Comparison of ENCODE assay signal across 9 mouse cellular contexts in the genomic region with DNA sequence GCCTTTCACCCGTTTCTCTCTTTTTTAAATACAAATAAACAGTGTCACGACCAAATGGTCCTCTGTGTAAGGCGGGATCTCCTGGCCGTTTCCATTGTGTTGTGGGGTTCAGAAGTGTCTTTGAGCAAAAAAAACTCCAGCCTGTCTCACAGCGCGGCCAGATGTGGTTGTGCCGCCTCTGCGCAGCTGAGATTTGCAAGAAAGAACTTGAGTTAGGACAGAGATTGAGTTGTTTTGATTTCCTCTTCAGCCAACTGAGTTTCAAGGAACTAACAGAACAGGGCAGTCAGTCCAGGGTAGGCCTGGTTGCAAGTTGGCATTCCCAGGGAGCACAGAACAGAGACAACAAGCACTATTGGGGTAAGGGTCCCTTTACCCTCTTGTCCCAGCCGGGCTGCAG. TPM values are rescaled to one million over a fixed set of nuclear protein-coding genes. Genes with fewer than 3 reads are reported as not detected.
DNase-seq lines count a peak whose midpoint lies in the region; ATAC-seq and TF ChIP-seq lines count a peak whose summit lies in the region.
"Had no signal": no experiment of that assay in that cellular context is flagged by ENCODE, and none has a peak within 500 bp of the region (broad histone marks: within the 10 kb centered on the region; RNA-seq: fewer than 3 reads in every experiment).

No protein-coding gene starts in this region.

- H3K36me3 ChIP-seq in hindbrain, postnatal 0 days (ENCODE audit: insufficient read depth, low read length): 0 out of 2 replicates have a peak, but pooled peaks cover 4% of the 10 kb centered on the region
- 0 out of 2 replicates have a peak, but pooled peaks cover 2% of the 10 kb centered on the region for H3K36me3 ChIP-seq in neural tube, embryonic 11.5 days (ENCODE audit: control insufficient read depth, insufficient read depth, low read length)

- peak overlapping the region; percentile 94 for H3K4me2 ChIP-seq in hindbrain, postnatal 0 days (ENCODE audit: low read depth, low read length)
- H3K4me2 ChIP-seq in neural tube, embryonic 11.5 days (ENCODE audit: low read depth): peak overlapping the region; percentile 92

- H3K4me3 ChIP-seq in left cerebral cortex, adult 2 months: peak overlapping the region; percentile 52
- peak overlapping the region; percentile 62 for H3K4me3 ChIP-seq in hindbrain, postnatal 0 days (ENCODE audit: low read length)
- peak overlapping the region; percentile 90 for H3K4me3 ChIP-seq in neural tube, embryonic 11.5 days (ENCODE audit: low read depth, low read length)

- H3K9ac ChIP-seq in hindbrain, postnatal 0 days (replicated peaks; ENCODE audit: low read length): peak overlapping the region; percentile 70
- H3K9ac ChIP-seq in neural tube, embryonic 11.5 days (ENCODE audit: low read length): peak overlapping the region; percentile 97

- no peak for TF ChIP-seq CTCF in left cerebral cortex, adult 2 months (IDR thresholded peaks at IDR 0.05)
- TF ChIP-seq CTCF in hindbrain, postnatal 0 days (IDR thresholded peaks at IDR 0.05; ENCODE audit: low read depth): no peak

- peak overlapping the region; percentile 83 for H3K27ac ChIP-seq in left cerebral cortex, adult 2 months
- peak overlapping the region; percentile 92 for H3K27ac ChIP-seq in hindbrain, postnatal 0 days
- peak overlapping the region; percentile 96 for H3K27ac ChIP-seq in neural tube, embryonic 11.5 days (ENCODE audit: low read depth, low read length)

- H3K4me1 ChIP-seq in hindbrain, postnatal 0 days (ENCODE audit: insufficient read depth, low read length): peaks cover 13% of the 10 kb centered on the region
- peaks cover 40% of the 10 kb centered on the region for H3K4me1 ChIP-seq in neural tube, embryonic 11.5 days (ENCODE audit: control insufficient read depth, insufficient read depth, low read length)

- no peaks in the 10 kb centered on the region for H3K27me3 ChIP-seq in hindbrain, postnatal 0 days (ENCODE audit: insufficient read depth, low read length)
- H3K27me3 ChIP-seq in neural tube, embryonic 11.5 days (ENCODE audit: control insufficient read depth, insufficient read depth, low read length): no peaks in the 10 kb centered on the region

- H3K9me3 ChIP-seq in hindbrain, postnatal 0 days (ENCODE audit: low read length): no peaks in the 10 kb centered on the region
- no peaks in the 10 kb centered on the region for H3K9me3 ChIP-seq in neural tube, embryonic 11.5 days (ENCODE audit: control insufficient read depth, low read length)

- no peak for ATAC-seq in hindbrain, postnatal 0 days
- no peak for ATAC-seq in neural tube, embryonic 11.5 days (ENCODE audit: insufficient read depth, low FRiP score, low TSS enrichment)

- DNase-seq in left cerebral cortex, adult 2 months (ENCODE audit: extremely low spot score in 1 of 2, low spot score in 2 of 2): no peak
- DNase-seq in left cerebral cortex, adult 9 months (ENCODE audit: low spot score in 2 of 2): no peak
- peak; percentile 66 for DNase-seq in embryo, embryonic 9.5 days (ENCODE audit: extremely low spot score)
- no peak for DNase-seq in hindbrain, postnatal 0 days (ENCODE audit: low spot score)
- DNase-seq in neural tube, embryonic 11.5 days (ENCODE audit: low spot score): peak; percentile 61
- DNase-seq in cerebellum, adult 18-20 months: no peak
- DNase-seq in urinary bladder, postnatal 25 days (ENCODE audit: low spot score): no peak
- DNase-seq in left cerebral cortex, postnatal 25 days (ENCODE audit: low spot score in 2 of 2): no peak
- DNase-seq: layer of hippocampus, adult 9-11 months had no signal

- intact Hi-C loops in left cerebral cortex, adult 2 months (cut with DNase I): no loop called here
- intact Hi-C loops in left cerebral cortex, postnatal 25 days (cut with DNase I): no loop called here

- WGBS in hindbrain, postnatal 0 days: 7% methylated on average over 9 of the region's 9 CpGs
- WGBS in neural tube, embryonic 11.5 days: 0% methylated on average over 9 of the region's 9 CpGs

RNA-seq across cellular contexts. Expression of a gene that starts 17.1 kb away (rescaled TPM):
- total RNA-seq in left cerebral cortex, adult 2 months (2021): 10 to 100 TPM; 52.3 to 54.6 TPM
- 139 and 147 TPM in 2 replicates for total RNA-seq in hindbrain, postnatal 0 days (2014; rRNA removed)
- polyA plus RNA-seq in hindbrain, postnatal 0 days (2015; fragmentation: Nextera tagmentation; extraction: Ambion mirVana): 33.7 and 36.5 TPM in 2 replicates
- 48.9 and 50.1 TPM in 2 replicates for polyA plus RNA-seq in neural tube, embryonic 11.5 days (2014; fragmentation: Nextera tagmentation; extraction: Ambion mirVana)
- 10 to 100 TPM; 62.3 to 66.1 TPM for total RNA-seq in left cerebral cortex, postnatal 25 days (2021)

Comparison
In these comparisons a context has a peak if more than half of its experiments do, and no peak if none do; other contexts are left out.
1. DNase-seq: peak in embryo, embryonic 9.5 days (single experiment) and neural tube, embryonic 11.5 days (single experiment); none in left cerebral cortex, adult 2 months (0 of 2), left cerebral cortex, adult 9 months (0 of 2), hindbrain, postnatal 0 days (single experiment), cerebellum, adult 18-20 months (0 of 2), urinary bladder, postnatal 25 days (single experiment) and left cerebral cortex, postnatal 25 days (0 of 2).
2. Peak in every context shown above with its lines, with median percentiles within 50 percentile points of each other: H3K27ac ChIP-seq and H3K4me3 ChIP-seq.